Mouse (Mus musculus): Measurements from ENCODE around the gene Gm20431. TPM values are rescaled to one million over a fixed set of nuclear protein-coding genes. Genes with fewer than 3 reads are reported as not detected.

Gene Gm20431
- polyA plus RNA-seq, 1 experiment = 0.44 TPM

GRCm38 (mm10) chr2:167628872-167629271 lies 32.4 kb downstream of the Gm20431 start:
- Histone ChIP-seq H3ac (ENCODE audit: control insufficient read depth, insufficient read length, low read depth) (no peak overlapping the region), H3K79me2 (ENCODE audit: control insufficient read depth, insufficient read depth) (peaks cover 78% of the 10 kb centered on the region), H3K4me3 (ENCODE audit: insufficient read depth, poor library complexity, severe bottlenecking) (no peak overlapping the region), H3K27me3 (ENCODE audit: control insufficient read depth, insufficient read depth, insufficient read length) (no peaks in the 10 kb centered on the region), H3K79me3 (ENCODE audit: low read depth) (peaks cover 72% of the 10 kb centered on the region), H3K36me3 (ENCODE audit: control insufficient read depth, insufficient read depth) (peaks cover 12% of the 10 kb centered on the region)
- TF ChIP-seq MYOD1 (IDR thresholded peaks at IDR 0.05; ENCODE audit: control insufficient read depth, insufficient read length, low read depth) (no peak), MYOG (IDR thresholded peaks at IDR 0.05; ENCODE audit: control insufficient read depth, extremely low read depth, insufficient read length) (no peak), CTCF (IDR thresholded peaks at IDR 0.05; ENCODE audit: control insufficient read depth, insufficient read depth, insufficient read length) (no peak), FOSL1 (IDR thresholded peaks at IDR 0.05; ENCODE audit: insufficient read depth, low read length, poor library complexity, severe bottlenecking) (no peak), CEBPB (IDR thresholded peaks at IDR 0.05; ENCODE audit: low read depth) (no peak), MAX (IDR thresholded peaks at IDR 0.05) (no peak), USF1 (IDR thresholded peaks at IDR 0.05; ENCODE audit: low read depth) (no peak)

- Histone ChIP-seq H3K4me3 (ENCODE audit: insufficient read depth, poor library complexity, severe bottlenecking) (no peak overlapping the region), H3ac (ENCODE audit: control insufficient read depth, insufficient read length, low read depth) (no peak overlapping the region), H3K79me3 (ENCODE audit: low read depth) (peaks cover 90% of the 10 kb centered on the region), H3K79me2 (ENCODE audit: control insufficient read depth, insufficient read depth) (peaks cover 96% of the 10 kb centered on the region), H3K36me3 (ENCODE audit: control insufficient read depth, insufficient read depth) (peaks cover 18% of the 10 kb centered on the region), H3K27me3 (ENCODE audit: control insufficient read depth, insufficient read depth, insufficient read length) (no peaks in the 10 kb centered on the region)
- TF ChIP-seq MYOG (IDR thresholded peaks at IDR 0.05; ENCODE audit: control insufficient read depth, extremely low read depth, insufficient read length) = no peak
- TF ChIP-seq CTCF (IDR thresholded peaks at IDR 0.05; ENCODE audit: control insufficient read depth, insufficient read depth, insufficient read length) = no peak
- no peak for TF ChIP-seq MYOD1 (IDR thresholded peaks at IDR 0.05; ENCODE audit: control insufficient read depth, insufficient read length, low read depth)
- no peak for TF ChIP-seq USF1 (IDR thresholded peaks at IDR 0.05; ENCODE audit: low read depth)
- TF ChIP-seq FOSL1 (IDR thresholded peaks at IDR 0.05; ENCODE audit: insufficient read depth, low read length, poor library complexity, severe bottlenecking) = no peak
- no peak for TF ChIP-seq MAX (IDR thresholded peaks at IDR 0.05)
- no peak for TF ChIP-seq CEBPB (IDR thresholded peaks at IDR 0.05; ENCODE audit: low read depth)
Observed at GRCm38 (mm10) chr2:167627019-167627418, 34.3 kb downstream of the Gm20431 start.

GRCm38 (mm10) chr2:167625670-167626069 lies 35.6 kb downstream of the Gm20431 start:
- Histone ChIP-seq H3K4me3 (ENCODE audit: insufficient read depth, poor library complexity, severe bottlenecking) (no peak overlapping the region), H3K79me3 (ENCODE audit: low read depth) (peaks cover 96% of the 10 kb centered on the region), H3K36me3 (ENCODE audit: control insufficient read depth, insufficient read depth) (peaks cover 18% of the 10 kb centered on the region), H3K79me2 (ENCODE audit: control insufficient read depth, insufficient read depth) (peaks cover 100% of the 10 kb centered on the region), H3ac (ENCODE audit: control insufficient read depth, insufficient read length, low read depth) (no peak overlapping the region), H3K27me3 (ENCODE audit: control insufficient read depth, insufficient read depth, insufficient read length) (no peaks in the 10 kb centered on the region)
- TF ChIP-seq MYOG (IDR thresholded peaks at IDR 0.05; ENCODE audit: control insufficient read depth, extremely low read depth, insufficient read length) = no peak
- TF ChIP-seq MAX (IDR thresholded peaks at IDR 0.05) = no peak
- no peak for TF ChIP-seq CEBPB (IDR thresholded peaks at IDR 0.05; ENCODE audit: low read depth)
- TF ChIP-seq USF1 (IDR thresholded peaks at IDR 0.05; ENCODE audit: low read depth) = no peak
- no peak for TF ChIP-seq FOSL1 (IDR thresholded peaks at IDR 0.05; ENCODE audit: insufficient read depth, low read length, poor library complexity, severe bottlenecking)
- TF ChIP-seq MYOD1 (IDR thresholded peaks at IDR 0.05; ENCODE audit: control insufficient read depth, insufficient read length, low read depth) = no peak
- no peak for TF ChIP-seq CTCF (IDR thresholded peaks at IDR 0.05; ENCODE audit: control insufficient read depth, insufficient read depth, insufficient read length)

- Histone ChIP-seq H3K79me2 (ENCODE audit: control insufficient read depth, insufficient read depth) (peaks cover 100% of the 10 kb centered on the region), H3K79me3 (ENCODE audit: low read depth) (peaks cover 96% of the 10 kb centered on the region), H3K4me3 (ENCODE audit: insufficient read depth, poor library complexity, severe bottlenecking) (no peak overlapping the region), H3K36me3 (ENCODE audit: control insufficient read depth, insufficient read depth) (peaks cover 18% of the 10 kb centered on the region), H3K27me3 (ENCODE audit: control insufficient read depth, insufficient read depth, insufficient read length) (no peaks in the 10 kb centered on the region), H3ac (ENCODE audit: control insufficient read depth, insufficient read length, low read depth) (no peak overlapping the region)
- no peak for TF ChIP-seq MYOG (IDR thresholded peaks at IDR 0.05; ENCODE audit: control insufficient read depth, extremely low read depth, insufficient read length)
- no peak for TF ChIP-seq MAX (IDR thresholded peaks at IDR 0.05)
Observed at GRCm38 (mm10) chr2:167624368-167625075, 36.8 kb downstream of the Gm20431 start.

- peaks cover 100% of the 10 kb centered on the region for H3K79me2 ChIP-seq (ENCODE audit: control insufficient read depth, insufficient read depth)
- peaks cover 16% of the 10 kb centered on the region for H3K36me3 ChIP-seq (ENCODE audit: control insufficient read depth, insufficient read depth)
- no peaks in the 10 kb centered on the region for H3K27me3 ChIP-seq (ENCODE audit: control insufficient read depth, insufficient read depth, insufficient read length)
- H3K4me3 ChIP-seq (ENCODE audit: insufficient read depth, poor library complexity, severe bottlenecking) = no peak overlapping the region
- H3ac ChIP-seq (ENCODE audit: control insufficient read depth, insufficient read length, low read depth) = no peak overlapping the region
- no peak for TF ChIP-seq MAX (IDR thresholded peaks at IDR 0.05)
- H3K79me3 ChIP-seq (ENCODE audit: low read depth) = peaks cover 92% of the 10 kb centered on the region
Observed at GRCm38 (mm10) chr2:167622965-167623364, 38.3 kb downstream of the Gm20431 start.

- TF ChIP-seq MYOG (IDR thresholded peaks at IDR 0.05; ENCODE audit: control insufficient read depth, extremely low read depth, insufficient read length) (no peak), CTCF (IDR thresholded peaks at IDR 0.05; ENCODE audit: control insufficient read depth, insufficient read depth, insufficient read length) (no peak), MYOD1 (IDR thresholded peaks at IDR 0.05; ENCODE audit: control insufficient read depth, insufficient read length, low read depth) (no peak), USF1 (IDR thresholded peaks at IDR 0.05; ENCODE audit: low read depth) (no peak), MAX (IDR thresholded peaks at IDR 0.05) (no peak), CEBPB (IDR thresholded peaks at IDR 0.05; ENCODE audit: low read depth) (no peak), FOSL1 (IDR thresholded peaks at IDR 0.05; ENCODE audit: insufficient read depth, low read length, poor library complexity, severe bottlenecking) (no peak)
- Histone ChIP-seq H3K36me3 (ENCODE audit: control insufficient read depth, insufficient read depth) (peaks cover 20% of the 10 kb centered on the region), H3K79me2 (ENCODE audit: control insufficient read depth, insufficient read depth) (peaks cover 100% of the 10 kb centered on the region), H3K4me3 (ENCODE audit: insufficient read depth, poor library complexity, severe bottlenecking) (no peak overlapping the region), H3K79me3 (ENCODE audit: low read depth) (peaks cover 86% of the 10 kb centered on the region), H3K27me3 (ENCODE audit: control insufficient read depth, insufficient read depth, insufficient read length) (no peaks in the 10 kb centered on the region), H3ac (ENCODE audit: control insufficient read depth, insufficient read length, low read depth) (no peak overlapping the region)
Observed at GRCm38 (mm10) chr2:167622352-167622751, 38.9 kb downstream of the Gm20431 start.

Measured in C2C12 (cell line).